17 mouse cellular contexts compared by ENCODE assay signal in genomic region chr1:67286338-67286737, GRCm38 (mm10).
"Had no signal": no experiment of that assay in that cellular context is flagged by ENCODE, and none has a peak within 500 bp of the region (broad histone marks: within the 10 kb centered on the region; RNA-seq: fewer than 3 reads in every experiment).

No protein-coding gene starts in this region.

- DNase-seq: gastrocnemius, adult 2 months; gastrocnemius, postnatal 10 days; gastrocnemius, postnatal 25 days; heart, adult 18-20 months; heart, postnatal 10 days; heart, postnatal 4 days; kidney, adult 18-20 months; kidney, adult 8-10 months; kidney, postnatal 10 days; kidney, postnatal 25 days; kidney, postnatal 4 days; liver; liver, embryonic 13.5 days had no signal

- ATAC-seq: hindbrain, embryonic 16.5 days; inflammation-experienced regulatory T-cells, adult 6 months; intestine, embryonic 15.5 days; intestine, postnatal 0 days had no signal
